Mouse (Mus musculus): ENCODE results near the gene Usp24.

DNA sequence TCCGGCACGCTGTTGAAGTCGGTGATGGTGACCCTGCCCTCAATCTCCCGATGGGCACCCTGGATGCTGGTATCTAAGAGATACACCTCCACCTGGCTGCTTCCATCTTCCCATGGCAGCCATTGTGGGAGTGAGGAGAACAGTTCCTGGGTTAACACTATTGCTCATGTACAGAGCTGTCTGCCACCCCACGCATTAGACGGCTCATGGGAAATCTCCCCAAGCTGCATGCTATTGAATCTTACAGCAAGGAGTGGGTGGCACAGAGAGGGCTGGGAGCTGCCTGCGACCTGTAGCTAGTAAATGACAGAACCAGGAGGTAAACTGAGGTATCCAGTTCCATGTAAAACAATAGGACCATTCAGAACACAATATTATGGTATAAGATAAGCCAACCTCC is 138.5 kb downstream of the Usp24 start:
- no peak for TF ChIP-seq CTCF (conservative IDR thresholded peaks at IDR 0.05; ENCODE audit: insufficient read depth, insufficient read length, low read depth, low read length)
- no peak for TF ChIP-seq POLR2A (IDR thresholded peaks at IDR 0.05; ENCODE audit: low read depth, low read length)
